Mouse (Mus musculus) small intestine, adult 2 months (tissue): ENCODE data around the gene Sema6c. TPM values are rescaled to one million over a fixed set of nuclear protein-coding genes. Genes with fewer than 3 reads are reported as not detected.

Experiments used
- H3K27ac ChIP-seq: fragments of 200-500 bp; 2 replicates; pipeline ENCODE4 v1.5.1; 2012; ENCODE audit warnings: low read depth, low read length, control low read depth, inconsistent platforms; ENCODE audit not compliant: insufficient read depth
- H3K27me3 ChIP-seq: fragments of 200-500 bp; 2 replicates; pipeline ENCODE4 v1.6.1; 2012; ENCODE audit warnings: mild to moderate bottlenecking, moderate library complexity, low read length, inconsistent platforms; ENCODE audit not compliant: control insufficient read depth, insufficient read depth
- H3K36me3 ChIP-seq: fragments of 200-500 bp; 2 replicates; pipeline ENCODE4 v1.6.1; 2012; ENCODE audit warnings: mild to moderate bottlenecking, low read length, control low read depth, inconsistent platforms; ENCODE audit not compliant: control insufficient read depth, insufficient read depth
- H3K4me1 ChIP-seq: fragments of 200-500 bp; 2 replicates; pipeline ENCODE4 v1.6.1; 2012; ENCODE audit warnings: low read length, inconsistent platforms, mixed read lengths; ENCODE audit not compliant: control insufficient read depth, insufficient read depth, insufficient read length
- H3K4me3 ChIP-seq: fragments of 200-500 bp; 2 replicates; pipeline ENCODE4 v1.5.1; 2012; ENCODE audit warnings: low read depth, mild to moderate bottlenecking, control low read depth, inconsistent platforms, low read length, moderate library complexity
- CTCF ChIP-seq: fragments of 200-500 bp; IDR thresholded peaks from 2 replicates; pipeline ENCODE4 v1.5.1; 2012; ENCODE audit warnings: low read depth, mild to moderate bottlenecking, control low read depth, inconsistent platforms, low read length, moderate library complexity, mixed read lengths; ENCODE audit not compliant: insufficient replicate concordance, insufficient read length; ENCODE audit errors: extremely low read depth
- POLR2A ChIP-seq: fragments of 200-500 bp; IDR thresholded peaks from 2 replicates; pipeline ENCODE4 v1.6.1; 2012; ENCODE audit warnings: low read depth, mild to moderate bottlenecking, control low read depth, inconsistent platforms, low read length, moderate library complexity
- WGBS: fragments of 180-500 bp; shearing (Covaris S2); methylation state at CpG from one replicate; pipeline ENCODE4 v1.1.7; 2018; 5-methylcytosine and 5-hydroxymethylcytosine counted together
- polyA plus RNA-seq: library from polyadenylated mRNA; depleted of rRNA; stranded (reverse); fragments of >200 nt; gene quantifications from 2 replicates; pipeline ENCODE4 v1.2.3, GENCODE M21; 2012

Gene Sema6c
- polyA plus RNA-seq, 1 experiment = 4.6 TPM

DNA sequence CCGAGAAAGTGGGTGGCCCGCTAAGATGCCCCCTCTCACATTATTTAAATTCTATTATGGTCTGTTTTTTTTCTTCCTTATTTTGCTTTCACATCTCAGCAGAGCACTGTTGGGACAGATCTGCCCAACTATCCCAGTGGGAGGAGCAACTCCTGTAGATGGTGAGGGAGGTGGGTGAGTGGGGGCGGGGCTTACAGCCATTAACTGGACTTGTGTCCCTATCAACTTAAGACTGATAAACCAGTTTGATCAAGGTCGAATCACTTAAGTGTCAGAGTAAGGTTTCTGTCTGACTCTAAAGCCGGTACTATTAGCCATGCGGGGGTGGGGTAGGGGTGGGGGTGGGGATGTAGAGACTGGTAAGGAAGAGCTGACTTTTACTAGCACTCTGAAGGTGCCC lies 25.2 kb upstream of the Sema6c start:
- Histone ChIP-seq H3K36me3 (peaks cover 20% of the 10 kb centered on the region), H3K27me3 (no peaks in the 10 kb centered on the region), H3K4me3 (peak overlapping the region; percentile 56), H3K4me1 (peaks cover 7% of the 10 kb centered on the region; the same call in 1 of the 2 replicates), H3K27ac (peak overlapping the region; percentile 71)
- WGBS = 4% methylated on average over 6 of the region's 6 CpGs
- TF ChIP-seq CTCF (no peak), POLR2A (peak; percentile 38; the same call in 1 of the 2 replicates)

DNA sequence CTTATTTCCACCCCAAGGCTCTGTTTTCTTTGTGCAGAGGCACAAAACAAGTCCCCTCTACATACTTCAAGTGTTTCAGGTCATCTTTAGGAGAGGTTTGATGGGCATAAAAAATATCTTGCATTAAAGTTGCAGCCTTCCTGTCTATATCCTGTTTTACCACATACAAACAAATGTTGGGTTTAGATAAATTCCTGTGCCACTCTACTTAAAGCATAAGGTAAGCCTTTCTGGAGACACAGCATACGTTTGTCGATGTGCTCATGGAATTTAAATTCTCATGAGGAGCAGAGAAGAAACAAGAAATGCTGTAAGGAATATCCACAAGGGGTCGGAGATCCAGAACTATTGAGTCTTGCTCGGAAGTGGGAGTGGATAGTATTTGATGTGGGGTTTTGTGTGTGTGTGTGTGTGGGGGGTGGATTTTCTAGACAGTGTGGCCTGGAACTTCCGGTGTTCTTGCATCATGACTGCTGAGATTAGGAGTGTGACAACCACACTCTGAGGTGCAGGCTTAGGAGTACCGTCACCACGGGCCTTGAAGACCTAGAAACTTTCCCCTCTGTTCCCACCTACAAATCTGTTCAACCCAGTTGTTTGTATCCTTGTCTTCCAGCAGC lies 24.7 kb upstream of the Sema6c start:
- Histone ChIP-seq H3K36me3 (peaks cover 23% of the 10 kb centered on the region), H3K4me1 (peaks cover 9% of the 10 kb centered on the region), H3K27me3 (no peaks in the 10 kb centered on the region), H3K27ac (peak overlapping the region; percentile 34; the same call in 1 of the 2 replicates), H3K4me3 (no peak overlapping the region)
- TF ChIP-seq CTCF (no peak), POLR2A (no peak)
- 65% methylated on average over 7 of the region's 7 CpGs for WGBS

DNA sequence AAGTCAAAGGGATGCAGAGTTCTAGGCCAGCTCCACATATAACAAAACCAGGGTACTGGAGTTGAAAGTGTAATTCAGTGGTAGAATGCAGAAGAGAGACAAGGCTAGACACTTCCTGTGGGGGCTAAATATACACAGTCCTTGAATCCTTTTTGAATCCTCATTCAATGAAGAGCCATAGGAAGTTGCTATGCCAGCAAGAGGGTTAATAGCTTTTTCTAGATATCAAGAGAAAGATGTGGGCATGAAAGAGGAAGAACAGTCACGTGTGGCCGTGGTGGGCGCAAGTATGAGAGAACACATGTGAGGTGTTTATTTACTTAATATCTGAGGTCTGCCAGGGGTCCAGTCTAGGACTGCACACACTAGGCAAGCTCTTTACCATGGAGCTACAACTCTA lies 23.9 kb upstream of the Sema6c start:
- peaks cover 20% of the 10 kb centered on the region for H3K36me3 ChIP-seq
- 90% methylated on average over 3 of the region's 3 CpGs for WGBS
- no peak overlapping the region for H3K27ac ChIP-seq

DNA sequence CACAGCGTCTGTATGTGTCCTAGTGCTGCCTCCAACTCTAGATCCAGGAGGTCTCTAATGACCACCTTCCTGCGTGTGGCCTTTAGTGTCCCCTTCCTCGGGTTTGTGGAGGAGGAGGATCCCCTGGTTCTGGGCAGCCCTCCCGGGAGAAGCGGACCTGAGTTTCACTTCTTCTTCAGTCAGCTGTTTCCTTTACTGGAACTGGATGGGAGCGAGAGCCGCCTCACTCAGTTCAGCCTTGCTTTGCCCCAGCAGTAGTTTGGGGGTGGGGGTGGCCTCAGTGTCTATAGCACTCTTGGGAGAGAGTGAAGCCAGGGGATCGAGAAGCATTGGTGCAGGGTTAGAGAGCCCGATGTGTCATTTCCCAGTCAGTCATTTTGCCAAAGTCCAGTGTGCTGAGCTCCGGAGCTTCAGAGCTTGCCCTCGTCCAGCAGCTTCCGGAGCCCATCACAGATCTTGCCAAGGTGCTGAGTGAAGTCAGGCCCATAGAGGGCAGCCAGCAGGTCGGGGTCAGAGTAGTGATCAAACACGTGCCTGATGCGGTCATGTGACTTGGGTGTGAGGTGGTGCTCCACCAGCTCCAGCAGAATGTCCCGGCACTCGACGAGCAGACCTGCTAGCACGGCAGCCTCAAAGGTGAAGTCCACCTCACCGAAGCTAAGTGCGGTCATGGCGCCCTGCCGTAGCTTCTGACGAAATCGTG lies 20.5 kb upstream of the Sema6c start:
- WGBS = 78% methylated on average over 25 of the region's 25 CpGs
- H3K27ac ChIP-seq = no peak overlapping the region
- H3K4me1 ChIP-seq = peaks cover 6% of the 10 kb centered on the region
- H3K4me3 ChIP-seq = no peak overlapping the region; the same call in 1 of the 2 replicates
- no peaks in the 10 kb centered on the region for H3K27me3 ChIP-seq
- H3K36me3 ChIP-seq = peaks cover 17% of the 10 kb centered on the region
- TF ChIP-seq CTCF = no peak
- no peak for TF ChIP-seq POLR2A

More for the DNA sequence above, 23.9 kb upstream of the Sema6c start:
- H3K4me3 ChIP-seq = no peak overlapping the region
- TF ChIP-seq CTCF (no peak), POLR2A (no peak)
- peaks cover 9% of the 10 kb centered on the region for H3K4me1 ChIP-seq
- no peaks in the 10 kb centered on the region for H3K27me3 ChIP-seq

DNA sequence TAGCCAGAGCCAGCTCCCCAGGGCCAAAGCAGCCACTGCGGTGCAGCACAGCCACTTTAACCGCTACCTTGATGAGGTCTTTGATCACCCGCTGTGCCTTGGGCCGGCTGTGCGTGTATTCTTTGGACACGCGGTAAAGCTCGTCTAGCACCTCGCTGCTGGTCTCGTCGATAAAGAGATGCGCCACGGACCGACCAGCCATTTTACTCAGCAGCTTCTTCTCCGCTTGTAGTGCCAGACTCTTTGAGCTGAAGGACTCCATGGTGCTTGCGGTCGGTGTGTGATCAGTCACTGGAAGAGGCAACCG lies 20.0 kb upstream of the Sema6c start:
- Histone ChIP-seq H3K4me1 (peaks cover 6% of the 10 kb centered on the region), H3K27ac (no peak overlapping the region), H3K27me3 (no peaks in the 10 kb centered on the region), H3K36me3 (peaks cover 17% of the 10 kb centered on the region), H3K4me3 (0 out of 2 replicates have a peak overlapping the region, but pooled peaks have one; percentile 1)
- no peak for TF ChIP-seq POLR2A
- no peak for TF ChIP-seq CTCF
- WGBS = 84% methylated on average over 18 of the region's 18 CpGs

DNA sequence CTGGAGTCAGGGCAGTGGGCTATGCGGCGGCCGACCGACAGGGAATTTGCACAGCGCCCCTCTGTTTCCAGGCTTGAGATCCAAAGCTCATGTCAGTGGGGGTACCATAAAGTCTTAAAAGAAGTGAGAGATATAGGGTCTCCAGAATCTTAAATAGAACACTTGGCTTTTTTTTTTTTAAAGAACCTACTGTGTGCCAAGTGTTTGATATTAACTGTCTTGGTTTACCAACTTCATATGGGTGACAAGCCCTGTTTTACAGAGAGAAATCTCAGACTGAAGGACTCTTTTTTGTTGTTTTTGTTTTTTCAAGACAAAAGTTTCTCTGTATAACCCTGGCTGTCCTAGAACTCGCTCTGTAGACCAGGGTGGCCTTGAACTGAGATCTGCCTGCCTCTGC lies 19.5 kb upstream of the Sema6c start:
- 93% methylated on average over 6 of the region's 6 CpGs for WGBS
- Histone ChIP-seq H3K36me3 (peaks cover 17% of the 10 kb centered on the region), H3K27ac (0 out of 2 replicates have a peak overlapping the region, but pooled peaks have one; percentile 10), H3K27me3 (no peaks in the 10 kb centered on the region), H3K4me1 (peaks cover 6% of the 10 kb centered on the region), H3K4me3 (0 out of 2 replicates have a peak overlapping the region, but pooled peaks have one; percentile 8)
- TF ChIP-seq CTCF (no peak), POLR2A (no peak)

DNA sequence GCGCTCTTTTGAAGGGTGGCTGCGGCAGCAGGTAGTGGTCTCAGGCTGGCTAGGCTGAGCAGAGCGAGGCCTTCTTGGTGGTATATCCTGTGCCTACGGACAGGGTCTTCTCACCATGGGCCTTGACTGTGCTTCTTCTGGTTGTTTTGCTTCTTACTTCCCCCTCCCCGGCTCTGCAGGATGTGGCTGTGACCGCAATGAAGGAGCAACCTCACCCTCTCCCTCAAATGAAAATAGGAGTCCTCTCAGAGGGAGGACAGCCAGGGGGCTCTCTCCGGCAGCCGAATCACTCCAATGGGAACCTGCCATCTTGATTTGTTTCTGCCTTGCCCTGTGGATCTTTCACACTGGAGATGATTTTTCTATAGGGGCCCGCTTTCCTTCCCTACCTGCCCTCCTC lies 18.8 kb upstream of the Sema6c start:
- TF ChIP-seq POLR2A (no peak), CTCF (no peak)
- no peaks in the 10 kb centered on the region for H3K27me3 ChIP-seq
- peak overlapping the region; percentile 74 for H3K27ac ChIP-seq
- H3K36me3 ChIP-seq = peaks cover 17% of the 10 kb centered on the region
- H3K4me1 ChIP-seq = peaks cover 4% of the 10 kb centered on the region
- 85% methylated on average over 9 of the region's 9 CpGs for WGBS
- H3K4me3 ChIP-seq = peak overlapping the region; percentile 50
